Mouse (Mus musculus) spleen, adult 18-20 months (tissue): Measurements from ENCODE around the gene Slc1a3.
A peak's percentile ranks its signal among the peaks of the same experiment; 100 is the strongest.

Experiments
- DNase-seq, 2 experiments: peaks; one replicate each; pipeline ENCODE4 v3.0.0; 2022; ENCODE audit warnings: mixed read lengths in 2 of 2

The Slc1a3 gene

GRCm38 (mm10) chr15:8601312-8602146 is 109.0 kb downstream of the Slc1a3 start:
- DNase-seq = no peak

- no peak for DNase-seq
These were observed 114.1 kb downstream of the Slc1a3 start for GRCm38 (mm10) chr15:8596375-8596900.

GRCm38 (mm10) chr15:8595226-8595625 is 115.3 kb downstream of the Slc1a3 start:
- no peak for DNase-seq

GRCm38 (mm10) chr15:8589503-8590116 is 121.0 kb downstream of the Slc1a3 start:
- DNase-seq = peak; percentile 44 to 72

GRCm38 (mm10) chr15:8588065-8588464 is 122.5 kb downstream of the Slc1a3 start:
- DNase-seq = no peak

- DNase-seq = no peak
These were observed 123.7 kb downstream of the Slc1a3 start for GRCm38 (mm10) chr15:8586822-8587281.
